In genomic region chr13:98358424-98359181, GRCm38 (mm10) we compare ENCODE assay signal across 14 mouse cellular contexts. TPM values are rescaled to one million over a fixed set of nuclear protein-coding genes. Genes with fewer than 3 reads are reported as not detected.
DNase-seq lines count a peak whose midpoint lies in the region; ATAC-seq and TF ChIP-seq lines count a peak whose summit lies in the region.
"Had no signal": no experiment of that assay in that cellular context is flagged by ENCODE, and none has a peak within 500 bp of the region (broad histone marks: within the 10 kb centered on the region; RNA-seq: fewer than 3 reads in every experiment).

No protein-coding gene starts in this region.

- H3K4me1 ChIP-seq in kidney, postnatal 0 days (replicated peaks; ENCODE audit: insufficient read depth, low read length) = peaks cover 12% of the 10 kb centered on the region; the same call in 1 of the 2 replicates
- H3K4me1 ChIP-seq in hindbrain, embryonic 13.5 days (replicated peaks) = peaks cover 32% of the 10 kb centered on the region
- peaks cover 23% of the 10 kb centered on the region for H3K4me1 ChIP-seq in neural tube, embryonic 15.5 days
- H3K4me1 ChIP-seq in lung, adult 2 months (ENCODE audit: control insufficient read depth, insufficient read depth, low read length) = peaks cover 9% of the 10 kb centered on the region; the same call in 1 of the 2 replicates

- 0 out of 2 replicates have a peak overlapping the region, but pooled peaks have one; percentile 40 for H3K27ac ChIP-seq in kidney, postnatal 0 days
- H3K27ac ChIP-seq in hindbrain, embryonic 13.5 days = no peak overlapping the region
- H3K27ac ChIP-seq in neural tube, embryonic 15.5 days (replicated peaks) = no peak overlapping the region
- H3K27ac ChIP-seq: limb, embryonic 13.5 days had no signal

- no peak for TF ChIP-seq CTCF in kidney, postnatal 0 days (IDR thresholded peaks at IDR 0.05; ENCODE audit: low read depth)
- no peak for TF ChIP-seq CTCF in lung, adult 2 months (IDR thresholded peaks at IDR 0.05; ENCODE audit: insufficient read depth, low read length)

- H3K4me3 ChIP-seq in kidney, postnatal 0 days (replicated peaks; ENCODE audit: low read depth, low read length) = peak overlapping the region; percentile 18
- H3K4me3 ChIP-seq in hindbrain, embryonic 13.5 days = 0 out of 2 replicates have a peak overlapping the region, but pooled peaks have one; percentile 7
- 0 out of 2 replicates have a peak overlapping the region, but pooled peaks have one; percentile 1 for H3K4me3 ChIP-seq in neural tube, embryonic 15.5 days (replicated peaks)
- no peak overlapping the region for H3K4me3 ChIP-seq in lung, adult 2 months (replicated peaks; ENCODE audit: extremely low read depth, low read depth, low read length)
- H3K4me3 ChIP-seq: limb, embryonic 13.5 days had no signal

- no peaks in the 10 kb centered on the region for H3K36me3 ChIP-seq in kidney, postnatal 0 days (ENCODE audit: insufficient read depth, low read length)
- no peaks in the 10 kb centered on the region for H3K36me3 ChIP-seq in hindbrain, embryonic 13.5 days
- no peaks in the 10 kb centered on the region for H3K36me3 ChIP-seq in neural tube, embryonic 15.5 days
- H3K36me3 ChIP-seq: limb, embryonic 13.5 days had no signal

- WGBS in kidney, postnatal 0 days = 10% methylated on average over 23 of the region's 23 CpGs
- WGBS in hindbrain, embryonic 13.5 days = under 1% methylated on average over 23 of the region's 23 CpGs
- WGBS in neural tube, embryonic 15.5 days = 2% methylated on average over 23 of the region's 23 CpGs
- 15% methylated on average over 23 of the region's 23 CpGs for WGBS in lung, adult 2 months

- H3K9me3 ChIP-seq in kidney, postnatal 0 days (replicated peaks; ENCODE audit: low read length) = no peaks in the 10 kb centered on the region
- no peaks in the 10 kb centered on the region for H3K9me3 ChIP-seq in hindbrain, embryonic 13.5 days
- no peaks in the 10 kb centered on the region for H3K9me3 ChIP-seq in neural tube, embryonic 15.5 days (replicated peaks)
- H3K9me3 ChIP-seq: limb, embryonic 13.5 days had no signal

- ATAC-seq in kidney, postnatal 0 days (replicated peaks; ENCODE audit: low FRiP score, low read depth) = no peak
- no peak for ATAC-seq in hindbrain, embryonic 13.5 days (ENCODE audit: low FRiP score)
- ATAC-seq in neural tube, embryonic 15.5 days (ENCODE audit: low FRiP score) = no peak

- H3K27me3 ChIP-seq in kidney, postnatal 0 days (ENCODE audit: insufficient read depth, low read length) = peaks cover 68% of the 10 kb centered on the region
- H3K27me3 ChIP-seq in hindbrain, embryonic 13.5 days = peaks cover 92% of the 10 kb centered on the region
- H3K27me3 ChIP-seq in neural tube, embryonic 15.5 days (replicated peaks) = peaks cover 72% of the 10 kb centered on the region

- no peak for TF ChIP-seq POLR2A in lung, adult 2 months (IDR thresholded peaks at IDR 0.05; ENCODE audit: borderline replicate concordance, extremely low read depth, low read depth, low read length)

- H3K4me2 ChIP-seq in kidney, postnatal 0 days (ENCODE audit: low read length) = peak overlapping the region; percentile 43
- 0 out of 2 replicates have a peak overlapping the region, but pooled peaks have one; percentile 17 for H3K4me2 ChIP-seq in hindbrain, embryonic 13.5 days
- H3K4me2 ChIP-seq in neural tube, embryonic 15.5 days = no peak overlapping the region
- H3K4me2 ChIP-seq: limb, embryonic 13.5 days had no signal

- intact Hi-C loops in heart, postnatal 10 days (cut with DNase I) = no loop called here

- DNase-seq in kidney, postnatal 0 days (ENCODE audit: low spot score) = peak; percentile 77
- DNase-seq in kidney, adult 18-20 months = no peak
- peak; percentile 57 for DNase-seq in embryo, embryonic 11 days
- no peak for DNase-seq in heart, postnatal 10 days
- no peak for DNase-seq in lung, adult 2 months
- DNase-seq in frontal cortex, postnatal 25 days (ENCODE audit: low spot score in 2 of 2) = no peak
- DNase-seq: gastrocnemius, postnatal 14 days; lung, postnatal 10 days had no signal

- H3K9ac ChIP-seq in kidney, postnatal 0 days (ENCODE audit: low read depth, low read length) = no peak overlapping the region
- H3K9ac ChIP-seq in hindbrain, embryonic 13.5 days = no peak overlapping the region
- no peak overlapping the region for H3K9ac ChIP-seq in neural tube, embryonic 15.5 days (replicated peaks)
- H3K9ac ChIP-seq: limb, embryonic 13.5 days had no signal

RNA-seq across cellular contexts. Expression of gene Foxd1, which starts 4.6 kb away (rescaled TPM):
- 2.4 and 3.4 TPM in 2 replicates for polyA plus RNA-seq in kidney, postnatal 0 days (2015; fragmentation: Nextera tagmentation; extraction: Ambion mirVana)
- 0.79 and 1.1 TPM in 2 replicates for polyA plus RNA-seq in hindbrain, embryonic 13.5 days (2015; fragmentation: Nextera tagmentation; extraction: Ambion mirVana)
- polyA plus RNA-seq in neural tube, embryonic 15.5 days (2015; fragmentation: Nextera tagmentation; extraction: Ambion mirVana) = 0.33 and 0.65 TPM in 2 replicates
- total RNA-seq in heart, postnatal 10 days (2021) = under 1 TPM; 0.17 to 0.25 TPM
- polyA plus RNA-seq in lung, adult 2 months (2012; rRNA removed) = 0.12 and 0.18 TPM in 2 replicates
- total RNA-seq: common myeloid progenitor, adult 5-6 weeks; hematopoietic stem cell, adult 5-6 weeks had no signal
- polyA plus RNA-seq: testis, adult 2 months had no signal

RNA-seq across cellular contexts. Expression of gene Btf3, which starts 41.8 kb away (rescaled TPM):
- 766 and 788 TPM in 2 replicates for polyA plus RNA-seq in kidney, postnatal 0 days (2015; fragmentation: Nextera tagmentation; extraction: Ambion mirVana)
- 585 and 615 TPM in 2 replicates for polyA plus RNA-seq in hindbrain, embryonic 13.5 days (2015; fragmentation: Nextera tagmentation; extraction: Ambion mirVana)
- polyA plus RNA-seq in neural tube, embryonic 15.5 days (2015; fragmentation: Nextera tagmentation; extraction: Ambion mirVana) = 481 and 531 TPM in 2 replicates
- total RNA-seq in heart, postnatal 10 days (2021) = 100 to 1,000 TPM; 260 to 270 TPM
- polyA plus RNA-seq in lung, adult 2 months (2012; rRNA removed) = 119 and 162 TPM in 2 replicates

Comparison
In these comparisons a context has a peak if more than half of its experiments do, and no peak if none do; other contexts are left out.
1. DNase-seq: peak in kidney, postnatal 0 days (single experiment) and embryo, embryonic 11 days (single experiment); none in kidney, adult 18-20 months (single experiment), heart, postnatal 10 days (0 of 2), lung, adult 2 months (single experiment) and frontal cortex, postnatal 25 days (0 of 2).